Mouse (Mus musculus): ENCODE data around the gene Sugp2. TPM values are rescaled to one million over a fixed set of nuclear protein-coding genes. Genes with fewer than 3 reads are reported as not detected.

Sugp2 gene
- total and polyA plus RNA-seq, 2 experiments from 2014 or later: 75.7 to 139 TPM

- Histone ChIP-seq H3K27ac (ENCODE audit: low read depth, low read length) (no peak overlapping the region), H3K9me3 (ENCODE audit: low read length) (no peaks in the 10 kb centered on the region), H3K36me3 (ENCODE audit: insufficient read depth, low read length) (peaks cover 94% of the 10 kb centered on the region), H3K27me3 (ENCODE audit: insufficient read depth, low read length) (no peaks in the 10 kb centered on the region), H3K4me1 (ENCODE audit: insufficient read depth, low read length) (no peaks in the 10 kb centered on the region), H3K4me3 (ENCODE audit: low read depth, low read length) (no peak overlapping the region), H3K9ac (replicated peaks; ENCODE audit: low read length, poor library complexity, severe bottlenecking) (no peak overlapping the region), H3K4me2 (ENCODE audit: low read depth, low read length, poor library complexity, severe bottlenecking) (no peak overlapping the region)
- 93% methylated on average over 2 of the region's 2 CpGs for WGBS
- TF ChIP-seq CTCF (IDR thresholded peaks at IDR 0.05): no peak
- ATAC-seq (ENCODE audit: low FRiP score) (no peak), DNase-seq (ENCODE audit: low spot score) (no peak)
Measured at GRCm38 (mm10) chr8:70259043-70259442, 25.0 kb downstream of the Sugp2 start.

GRCm38 (mm10) chr8:70267674-70268073 lies 33.6 kb downstream of the Sugp2 start:
- Histone ChIP-seq H3K27me3 (ENCODE audit: insufficient read depth, low read length) (no peaks in the 10 kb centered on the region), H3K9me3 (ENCODE audit: low read length) (no peaks in the 10 kb centered on the region), H3K4me2 (ENCODE audit: low read depth, low read length, poor library complexity, severe bottlenecking) (no peak overlapping the region), H3K9ac (replicated peaks; ENCODE audit: low read length, poor library complexity, severe bottlenecking) (no peak overlapping the region), H3K27ac (ENCODE audit: low read depth, low read length) (no peak overlapping the region), H3K36me3 (ENCODE audit: insufficient read depth, low read length) (peaks cover 23% of the 10 kb centered on the region), H3K4me3 (ENCODE audit: low read depth, low read length) (no peak overlapping the region), H3K4me1 (ENCODE audit: insufficient read depth, low read length) (no peaks in the 10 kb centered on the region)
- 88% methylated on average over 3 of the region's 3 CpGs for WGBS
- ATAC-seq (ENCODE audit: low FRiP score): no peak
- DNase-seq (ENCODE audit: low spot score): no peak
- no peak for TF ChIP-seq CTCF (IDR thresholded peaks at IDR 0.05)

- no peak overlapping the region for H3K4me2 ChIP-seq (ENCODE audit: low read depth, low read length, poor library complexity, severe bottlenecking)
- DNase-seq (ENCODE audit: low spot score) (no peak), ATAC-seq (ENCODE audit: low FRiP score) (no peak)
- H3K36me3 ChIP-seq (ENCODE audit: insufficient read depth, low read length): peaks cover 17% of the 10 kb centered on the region
- no peaks in the 10 kb centered on the region for H3K27me3 ChIP-seq (ENCODE audit: insufficient read depth, low read length)
- no peak for TF ChIP-seq CTCF (IDR thresholded peaks at IDR 0.05)
- no peak overlapping the region for H3K27ac ChIP-seq (ENCODE audit: low read depth, low read length)
- H3K4me1 ChIP-seq (ENCODE audit: insufficient read depth, low read length): no peaks in the 10 kb centered on the region
- 41% methylated on average over 5 of the region's 5 CpGs for WGBS
- no peaks in the 10 kb centered on the region for H3K9me3 ChIP-seq (ENCODE audit: low read length)
- no peak overlapping the region for H3K9ac ChIP-seq (replicated peaks; ENCODE audit: low read length, poor library complexity, severe bottlenecking)
- H3K4me3 ChIP-seq (ENCODE audit: low read depth, low read length): no peak overlapping the region
Measured at GRCm38 (mm10) chr8:70268311-70268710, 34.3 kb downstream of the Sugp2 start.

- H3K4me2 ChIP-seq (ENCODE audit: low read depth, low read length, poor library complexity, severe bottlenecking): no peak overlapping the region
- no peak for ATAC-seq (ENCODE audit: low FRiP score)
Measured at GRCm38 (mm10) chr8:70268799-70269565, 35.0 kb downstream of the Sugp2 start.

GRCm38 (mm10) chr8:70272949-70273348 lies 38.9 kb downstream of the Sugp2 start:
- Histone ChIP-seq H3K36me3 (ENCODE audit: insufficient read depth, low read length) (no peaks in the 10 kb centered on the region), H3K9me3 (ENCODE audit: low read length) (no peaks in the 10 kb centered on the region), H3K4me1 (ENCODE audit: insufficient read depth, low read length) (no peaks in the 10 kb centered on the region), H3K27ac (ENCODE audit: low read depth, low read length) (no peak overlapping the region), H3K4me2 (ENCODE audit: low read depth, low read length, poor library complexity, severe bottlenecking) (no peak overlapping the region), H3K4me3 (ENCODE audit: low read depth, low read length) (no peak overlapping the region), H3K27me3 (ENCODE audit: insufficient read depth, low read length) (no peaks in the 10 kb centered on the region), H3K9ac (replicated peaks; ENCODE audit: low read length, poor library complexity, severe bottlenecking) (no peak overlapping the region)
- WGBS: 64% methylated on average over 3 of the region's 3 CpGs
- no peak for ATAC-seq (ENCODE audit: low FRiP score)
- no peak for TF ChIP-seq CTCF (IDR thresholded peaks at IDR 0.05)
- no peak for DNase-seq (ENCODE audit: low spot score)

More at GRCm38 (mm10) chr8:70268799-70269565, 35.0 kb downstream of the Sugp2 start:
- no peak for DNase-seq (ENCODE audit: low spot score)
- Histone ChIP-seq H3K27ac (ENCODE audit: low read depth, low read length) (no peak overlapping the region), H3K36me3 (ENCODE audit: insufficient read depth, low read length) (peaks cover 11% of the 10 kb centered on the region; the same call in 1 of the 2 replicates), H3K27me3 (ENCODE audit: insufficient read depth, low read length) (no peaks in the 10 kb centered on the region), H3K9me3 (ENCODE audit: low read length) (no peaks in the 10 kb centered on the region), H3K4me1 (ENCODE audit: insufficient read depth, low read length) (no peaks in the 10 kb centered on the region), H3K4me3 (ENCODE audit: low read depth, low read length) (no peak overlapping the region), H3K9ac (replicated peaks; ENCODE audit: low read length, poor library complexity, severe bottlenecking) (no peak overlapping the region)
- TF ChIP-seq CTCF (IDR thresholded peaks at IDR 0.05): peak; percentile 56
- 59% methylated on average over 11 of the region's 11 CpGs for WGBS

- no peaks in the 10 kb centered on the region for H3K27me3 ChIP-seq (ENCODE audit: insufficient read depth, low read length)
- no peak for TF ChIP-seq CTCF (IDR thresholded peaks at IDR 0.05)
- no peaks in the 10 kb centered on the region for H3K36me3 ChIP-seq (ENCODE audit: insufficient read depth, low read length)
- no peak overlapping the region for H3K4me3 ChIP-seq (ENCODE audit: low read depth, low read length)
- H3K27ac ChIP-seq (ENCODE audit: low read depth, low read length): no peak overlapping the region
- H3K4me1 ChIP-seq (ENCODE audit: insufficient read depth, low read length): no peaks in the 10 kb centered on the region
- DNase-seq (ENCODE audit: low spot score) (no peak), ATAC-seq (ENCODE audit: low FRiP score) (no peak)
- H3K9me3 ChIP-seq (ENCODE audit: low read length): no peaks in the 10 kb centered on the region
- H3K4me2 ChIP-seq (ENCODE audit: low read depth, low read length, poor library complexity, severe bottlenecking): no peak overlapping the region
- no peak overlapping the region for H3K9ac ChIP-seq (replicated peaks; ENCODE audit: low read length, poor library complexity, severe bottlenecking)
Measured at GRCm38 (mm10) chr8:70274350-70274749, 40.3 kb downstream of the Sugp2 start.
